Mouse (Mus musculus) left cerebral cortex, postnatal 14 days (tissue): ENCODE measurements at regions not wholly inside any gene's neighbourhood (a gene's known extent, or its start where the extent isn't known, plus 50 kb on each side); places are given as distances from the start of the nearest gene placed in this dataset.

Experiments
- DNase-seq, 2 experiments: peaks; one replicate each; pipeline ENCODE4 v3.0.0; 2021 to 2022; ENCODE audit warnings: low spot score in 2 of 2, mixed read lengths in 1 of 2
- intact Hi-C: fragments of 180-260 bp; cut with DNase I; formaldehyde crosslinking; loops from one replicate; pipeline ENCODE4 v1.15.1; 2025

- peak; percentile 10 to 31 for DNase-seq
- intact Hi-C loops: no loop called here
Observed at GRCm38 (mm10) chr3:26465158-26465557, 132.9 kb upstream of the Nlgn1 start.

GRCm38 (mm10) chr3:26454921-26455320 lies 122.7 kb upstream of the Nlgn1 start:
- no peak for DNase-seq
- intact Hi-C loops: no loop called here

GRCm38 (mm10) chr3:26437800-26438404 lies 105.6 kb upstream of the Nlgn1 start:
- intact Hi-C loops: no loop called here
- no peak for DNase-seq
